In the genomic region with DNA sequence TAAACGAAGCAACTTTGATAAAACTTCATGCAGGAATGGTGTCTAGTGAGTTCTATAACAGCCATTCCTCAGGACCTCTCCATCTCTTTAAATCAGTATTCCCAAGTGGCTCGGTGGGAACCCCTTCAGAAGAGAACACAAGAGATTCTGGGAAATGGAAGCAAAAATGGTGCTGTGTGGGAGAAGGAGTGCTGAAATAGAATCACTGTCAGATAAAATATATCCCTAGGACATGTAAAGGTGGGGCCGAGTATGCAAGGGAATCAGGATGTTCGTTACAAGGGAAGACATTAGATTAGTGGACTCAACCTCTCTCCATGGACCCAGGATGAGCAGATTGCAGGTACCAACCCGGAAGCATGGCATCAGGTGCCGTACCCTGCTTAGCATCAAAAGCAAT, we compare ENCODE assay signal across 13 mouse cellular contexts.
"Had no signal": no experiment of that assay in that cellular context is flagged by ENCODE, and none has a peak within 500 bp of the region (broad histone marks: within the 10 kb centered on the region; RNA-seq: fewer than 3 reads in every experiment).

No protein-coding gene starts in this region.

- H3K27me3 ChIP-seq: liver, embryonic 15.5 days; neural tube, embryonic 12.5 days; stomach, embryonic 15.5 days had no signal

- H3K4me1 ChIP-seq: liver, embryonic 15.5 days; neural tube, embryonic 12.5 days; stomach, embryonic 15.5 days had no signal

- H3K9ac ChIP-seq: liver, embryonic 15.5 days; neural tube, embryonic 12.5 days; stomach, embryonic 15.5 days had no signal

- H3K4me3 ChIP-seq: layer of hippocampus, adult 2 months; liver, embryonic 15.5 days; neural tube, embryonic 12.5 days; stomach, embryonic 15.5 days had no signal

- ATAC-seq: lung, postnatal 0 days had no signal

- H3K27ac ChIP-seq: liver, embryonic 15.5 days; neural tube, embryonic 12.5 days; stomach, embryonic 15.5 days had no signal

- DNase-seq: kidney, postnatal 10 days; lung, adult 2 months; lung, postnatal 36 days; midbrain, embryonic 14.5 days; retina, postnatal 1 day; right cerebral cortex, postnatal 4 days; thymus, postnatal 36 days had no signal

- H3K36me3 ChIP-seq: liver, embryonic 15.5 days; neural tube, embryonic 12.5 days; stomach, embryonic 15.5 days had no signal

- H3K4me2 ChIP-seq: liver, embryonic 11.5 days; liver, embryonic 15.5 days; neural tube, embryonic 12.5 days; stomach, embryonic 15.5 days had no signal

- H3K9me3 ChIP-seq: liver, embryonic 15.5 days; neural tube, embryonic 12.5 days; stomach, embryonic 15.5 days had no signal
